Mouse (Mus musculus): ENCODE data around the gene Tsga8. TPM values are rescaled to one million over a fixed set of nuclear protein-coding genes. Genes with fewer than 3 reads are reported as not detected.

The Tsga8 gene
- not detected for polyA plus RNA-seq (2015; fragmentation: Illumina TruSeq; extraction: RNeasy Lipid Tissue Mini Kit (QIAGEN cat#74804); ENCODE audit: low read depth, low replicate concordance)

GRCm38 (mm10) chrX:83487598-83487997 is at the start of gene Tsga8:
Gene Tsga8, minus strand, starts transcription at chrX:83487924.

All from brain, adult 10 weeks (tissue).